Mouse (Mus musculus): ENCODE results near the gene Hist1h2bg.

- TF ChIP-seq GATA1 (IDR thresholded peaks at IDR 0.05; ENCODE audit: low read length) (no peak), TAL1 (IDR thresholded peaks at IDR 0.05; ENCODE audit: low read length) (no peak; the same call in 2 of the 3 replicates)
Measured at GRCm38 (mm10) chr13:23581408-23582218, 10.4 kb downstream of the Hist1h2bg start, which contains the start of gene Hist1h4d.

Data from erythroblast, embryonic 14.5 days (primary cell).